Mouse (Mus musculus) embryo, embryonic 11.5 days (tissue): ENCODE data around the gene Gm8334.
"Not testable (repeated sequence)": the region's sequence is repeated elsewhere in the genome, so short reads cannot be mapped to it uniquely, and the experiment has no call there.

Source experiments
- DNase-seq: peaks from one replicate; pipeline ENCODE4 v3.0.0-alpha.2; 2012; ENCODE audit warnings: low read depth, low spot score

The Gm8334 gene

GRCm38 (mm10) chrX:148615053-148615452, at the start of gene Gm8334:
Gm8334 (minus strand) TSS chrX:148615153.
- DNase-seq: not testable (repeated sequence)

- not testable (repeated sequence) for DNase-seq
Observed at GRCm38 (mm10) chrX:148663298-148663697, 48.3 kb upstream of the Gm8334 start, which contains the start of gene Gm15127. Gm15127 (plus strand) TSS chrX:148663598.
